Mouse (Mus musculus) C2C12 (cell line): ENCODE measurements at regions not wholly inside any gene's neighbourhood (a gene's known extent, or its start where the extent isn't known, plus 50 kb on each side); places are given as distances from the start of the nearest gene placed in this dataset.

Source experiments
- H3K27me3 ChIP-seq: one replicate; pipeline ENCODE4 v1.6.1; 2011; ENCODE audit not compliant: control insufficient read depth, insufficient read depth, insufficient read length
- H3K36me3 ChIP-seq: one replicate; pipeline ENCODE4 v1.6.1; 2011; ENCODE audit not compliant: control insufficient read depth, insufficient read depth
- H3K4me3 ChIP-seq: one replicate; pipeline ENCODE4 v1.5.1; 2011; ENCODE audit warnings: mild to moderate bottlenecking, control low read depth; ENCODE audit not compliant: poor library complexity, insufficient read depth, severe bottlenecking
- H3K79me2 ChIP-seq: one replicate; pipeline ENCODE4 v1.6.1; 2011; ENCODE audit not compliant: control insufficient read depth, insufficient read depth
- H3K79me3 ChIP-seq: one replicate; pipeline ENCODE4 v1.6.1; 2011; ENCODE audit warnings: low read depth, control low read depth
- H3ac ChIP-seq: one replicate; pipeline ENCODE3; 2011; ENCODE audit warnings: low read depth; ENCODE audit not compliant: control insufficient read depth, insufficient read length
- CEBPB ChIP-seq: IDR thresholded peaks from one replicate; pipeline ENCODE4 v1.6.1; 2011; ENCODE audit warnings: low read depth, mild to moderate bottlenecking, control low read depth, moderate library complexity
- CTCF ChIP-seq: IDR thresholded peaks from one replicate; pipeline ENCODE4 v1.5.1; 2011; ENCODE audit not compliant: control insufficient read depth, insufficient read depth, insufficient read length
- FOSL1 ChIP-seq: IDR thresholded peaks from one replicate; pipeline ENCODE4 v1.8.0; 2011; ENCODE audit warnings: mild to moderate bottlenecking, low read length; ENCODE audit not compliant: poor library complexity, insufficient read depth, severe bottlenecking
- MAX ChIP-seq: IDR thresholded peaks from one replicate; pipeline ENCODE4 v1.6.1; 2011; ENCODE audit warnings: mild to moderate bottlenecking, control low read depth
- MYOD1 ChIP-seq: IDR thresholded peaks from one replicate; pipeline ENCODE4 v1.6.1; 2011; ENCODE audit warnings: low read depth; ENCODE audit not compliant: control insufficient read depth, insufficient read length
- MYOG ChIP-seq: IDR thresholded peaks from one replicate; pipeline ENCODE4 v1.6.1; 2011; ENCODE audit not compliant: control insufficient read depth, insufficient read length; ENCODE audit errors: extremely low read depth
- USF1 ChIP-seq: IDR thresholded peaks from one replicate; pipeline ENCODE4 v1.6.1; 2011; ENCODE audit warnings: low read depth, mild to moderate bottlenecking, control low read depth, moderate library complexity

DNA sequence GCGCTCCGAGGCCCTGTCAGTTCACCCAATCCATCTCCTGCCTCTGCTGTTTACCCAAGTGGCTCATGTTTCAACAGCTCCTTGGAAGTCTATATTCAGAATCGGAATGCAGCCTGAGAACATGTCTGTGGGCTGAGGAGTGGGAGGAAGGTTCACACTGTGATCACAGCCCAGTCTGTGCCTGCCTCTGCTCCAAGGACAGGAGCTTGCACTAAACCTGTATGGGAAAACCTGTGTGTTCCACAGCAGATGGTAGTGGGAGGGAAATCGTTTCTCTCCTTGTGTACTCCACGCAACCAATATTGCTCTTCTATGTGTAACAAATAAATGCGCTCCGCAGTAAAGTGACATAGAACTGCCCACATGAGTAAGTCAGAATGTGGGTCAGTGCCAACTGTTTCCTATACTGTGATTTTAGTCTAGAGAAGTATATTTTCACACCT lies 514.0 kb upstream of the Epha7 start:
- Histone ChIP-seq H3K4me3 (no peak overlapping the region), H3K79me2 (no peaks in the 10 kb centered on the region), H3ac (no peak overlapping the region), H3K79me3 (no peaks in the 10 kb centered on the region), H3K27me3 (no peaks in the 10 kb centered on the region), H3K36me3 (no peaks in the 10 kb centered on the region)
- TF ChIP-seq CEBPB: no peak
- no peak for TF ChIP-seq FOSL1
- TF ChIP-seq USF1: no peak
- TF ChIP-seq MAX: no peak
- TF ChIP-seq CTCF: no peak
- no peak for TF ChIP-seq MYOG
- TF ChIP-seq MYOD1: no peak

DNA sequence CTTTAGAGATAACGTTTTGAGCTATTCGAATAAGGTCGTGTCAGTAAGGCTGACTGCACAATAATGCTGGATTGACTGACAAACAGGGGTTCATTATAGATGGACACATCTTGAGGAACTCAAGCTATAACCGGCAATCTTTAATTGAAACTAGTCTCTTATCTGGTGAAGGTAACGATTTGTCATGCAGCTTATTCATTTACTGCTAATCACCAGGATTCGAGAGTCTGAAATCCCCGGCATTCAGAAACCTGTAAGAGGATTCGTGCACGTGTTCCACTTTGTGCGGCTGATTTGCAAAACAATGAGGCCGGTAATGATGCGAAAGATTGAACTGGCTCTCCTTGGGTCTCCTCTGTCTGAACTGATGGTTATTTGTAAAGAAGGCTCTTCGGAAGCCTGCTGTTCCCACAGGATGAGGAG lies 512.9 kb upstream of the Epha7 start:
- Histone ChIP-seq H3K4me3 (no peak overlapping the region), H3K79me3 (no peaks in the 10 kb centered on the region), H3ac (no peak overlapping the region), H3K79me2 (no peaks in the 10 kb centered on the region), H3K36me3 (no peaks in the 10 kb centered on the region), H3K27me3 (no peaks in the 10 kb centered on the region)
- TF ChIP-seq FOSL1 (no peak), CTCF (no peak), CEBPB (no peak), MAX (no peak), MYOG (no peak), MYOD1 (no peak), USF1 (no peak)

DNA sequence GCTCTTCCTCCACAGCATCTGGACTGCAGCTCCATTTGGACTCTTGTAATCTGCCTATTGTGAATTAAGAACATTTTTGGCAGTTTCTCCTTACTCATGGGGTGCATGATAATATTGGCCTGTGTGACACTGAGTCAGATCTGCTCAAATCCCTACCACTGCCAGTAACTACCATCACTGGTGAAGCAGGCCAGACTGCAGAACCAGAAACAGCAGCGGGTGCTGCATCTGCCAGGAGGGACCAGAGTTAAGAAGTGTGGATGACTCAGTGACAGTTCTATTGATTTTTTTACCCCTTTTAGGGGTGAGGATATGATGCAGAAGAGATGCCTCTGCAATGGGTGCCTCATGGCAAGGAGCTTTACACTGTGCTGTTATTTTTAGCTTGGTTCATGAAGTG lies 511.2 kb upstream of the Epha7 start:
- TF ChIP-seq USF1: no peak
- TF ChIP-seq MAX: no peak
- Histone ChIP-seq H3K79me3 (no peaks in the 10 kb centered on the region), H3K27me3 (no peaks in the 10 kb centered on the region), H3K79me2 (no peaks in the 10 kb centered on the region), H3K4me3 (no peak overlapping the region), H3ac (no peak overlapping the region), H3K36me3 (no peaks in the 10 kb centered on the region)

DNA sequence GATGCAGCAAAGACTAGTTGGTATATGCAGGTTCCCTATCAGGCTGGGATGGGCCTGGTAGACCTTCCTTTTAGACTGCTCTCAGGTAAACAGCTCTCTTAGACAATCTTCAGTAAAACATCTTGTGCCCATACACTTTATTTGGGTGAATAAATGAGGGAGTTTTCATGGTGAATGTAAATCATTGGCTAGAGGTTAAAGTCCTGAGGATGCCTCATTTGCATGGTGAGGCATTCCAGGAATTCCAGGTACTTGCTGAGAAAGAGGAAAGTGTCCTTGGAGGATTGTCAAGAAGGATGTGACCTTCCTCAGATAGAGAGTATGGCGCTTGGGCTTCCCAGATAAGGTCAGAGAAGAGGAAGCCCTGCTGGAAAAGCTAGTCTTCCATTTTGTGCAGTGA lies 481.9 kb upstream of the Epha7 start:
- H3K36me3 ChIP-seq: no peaks in the 10 kb centered on the region
- H3ac ChIP-seq: no peak overlapping the region
- no peaks in the 10 kb centered on the region for H3K79me2 ChIP-seq
- H3K4me3 ChIP-seq: no peak overlapping the region
- no peaks in the 10 kb centered on the region for H3K79me3 ChIP-seq
- no peak for TF ChIP-seq CEBPB
- no peak for TF ChIP-seq CTCF
- TF ChIP-seq MYOD1: no peak
- no peaks in the 10 kb centered on the region for H3K27me3 ChIP-seq

DNA sequence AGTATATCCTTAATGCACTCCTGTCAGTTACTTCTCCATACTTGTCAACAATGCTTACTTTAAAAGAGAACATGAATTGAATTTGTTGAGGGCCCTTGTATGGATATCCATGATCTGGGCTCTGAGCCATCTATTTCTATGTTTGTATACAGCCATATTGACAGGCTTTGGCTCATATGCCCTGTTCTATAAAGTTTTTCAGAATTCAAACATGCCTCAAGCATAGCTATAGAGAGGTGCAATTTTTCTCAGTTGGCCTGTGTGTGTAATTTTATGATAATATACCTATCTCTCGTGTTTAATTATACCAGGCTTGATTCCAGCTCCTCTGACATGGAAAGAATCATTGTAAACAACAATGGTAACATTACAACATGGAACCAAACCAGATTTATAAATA lies 448.4 kb upstream of the Epha7 start:
- H3K79me2 ChIP-seq: no peaks in the 10 kb centered on the region
- TF ChIP-seq MAX (no peak), CEBPB (no peak)
- H3ac ChIP-seq: no peak overlapping the region
- H3K4me3 ChIP-seq: no peak overlapping the region
- no peaks in the 10 kb centered on the region for H3K36me3 ChIP-seq
- no peaks in the 10 kb centered on the region for H3K27me3 ChIP-seq
- H3K79me3 ChIP-seq: no peaks in the 10 kb centered on the region

DNA sequence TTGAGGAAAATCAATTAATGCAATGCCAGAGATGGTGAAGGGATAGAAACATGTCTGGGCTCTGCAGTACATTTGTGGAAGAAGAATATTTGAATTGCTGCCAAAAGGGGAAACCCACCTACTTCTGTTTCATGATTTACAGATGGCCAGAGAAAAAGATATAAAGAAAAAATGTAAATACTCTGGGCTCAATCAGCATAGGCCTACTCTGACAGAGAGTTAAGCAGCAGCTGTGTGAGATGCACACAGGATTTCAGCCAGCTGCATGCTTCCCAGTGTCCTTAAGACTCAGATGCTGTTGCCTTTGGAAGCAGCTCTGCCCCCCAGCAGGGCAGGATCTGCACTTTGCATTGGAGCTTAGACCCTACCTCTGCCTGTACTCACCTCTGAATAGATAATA lies 435.8 kb upstream of the Epha7 start:
- Histone ChIP-seq H3K36me3 (no peaks in the 10 kb centered on the region), H3K4me3 (no peak overlapping the region), H3K27me3 (no peaks in the 10 kb centered on the region), H3K79me3 (no peaks in the 10 kb centered on the region), H3ac (no peak overlapping the region), H3K79me2 (no peaks in the 10 kb centered on the region)
- TF ChIP-seq MYOD1: no peak
- TF ChIP-seq CEBPB: no peak
- no peak for TF ChIP-seq FOSL1
- TF ChIP-seq MYOG: no peak
- TF ChIP-seq USF1: no peak
- no peak for TF ChIP-seq CTCF
- TF ChIP-seq MAX: no peak

DNA sequence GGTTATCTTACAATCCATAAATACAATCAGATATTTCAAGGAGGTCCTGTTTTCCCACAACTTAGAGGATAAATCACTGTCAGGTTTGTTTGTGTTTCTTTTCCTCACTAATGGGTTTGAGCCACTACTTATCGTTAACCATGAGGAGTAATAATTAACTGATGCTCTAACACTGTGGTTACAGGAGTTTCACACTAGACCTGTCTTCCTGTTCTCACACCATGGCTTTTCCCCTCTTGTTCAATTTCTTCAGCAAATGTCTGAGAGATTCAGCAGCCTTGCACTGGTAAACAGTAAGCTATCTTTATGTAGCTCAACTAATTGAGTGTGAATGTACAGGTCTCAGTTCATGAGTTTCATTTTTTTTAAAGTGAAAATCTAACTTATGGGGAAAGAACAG lies 434.3 kb upstream of the Epha7 start:
- H3K36me3 ChIP-seq: no peaks in the 10 kb centered on the region
- H3ac ChIP-seq: no peak overlapping the region
- H3K27me3 ChIP-seq: no peaks in the 10 kb centered on the region
- H3K79me2 ChIP-seq: no peaks in the 10 kb centered on the region
- H3K4me3 ChIP-seq: no peak overlapping the region
- TF ChIP-seq MYOG (no peak), MAX (no peak)
- no peaks in the 10 kb centered on the region for H3K79me3 ChIP-seq
